Mouse (Mus musculus) brain, embryonic 14.5 days (tissue): Measurements from ENCODE around the gene Angel2.

Source experiments
- CTCF ChIP-seq: fragments of 200-500 bp; IDR thresholded peaks from 2 replicates; pipeline ENCODE4 v1.5.1; 2012; ENCODE audit warnings: inconsistent platforms, mild to moderate bottlenecking, moderate library complexity, borderline replicate concordance; ENCODE audit not compliant: insufficient read depth, insufficient read length; ENCODE audit errors: extremely low read depth
- POLR2A ChIP-seq: fragments of 200-500 bp; IDR thresholded peaks from 2 replicates; pipeline ENCODE4 v1.6.1; 2012; ENCODE audit warnings: mild to moderate bottlenecking, inconsistent platforms, borderline replicate concordance; ENCODE audit not compliant: poor library complexity, insufficient read depth, insufficient read length, severe bottlenecking; ENCODE audit errors: extremely low read depth

GRCm38 (mm10) chr1:190888646-190889045 is 36.3 kb upstream of the Angel2 start:
- TF ChIP-seq POLR2A (no peak), CTCF (no peak)
